28 mouse cellular contexts compared by ENCODE assay signal in genomic region chr3:146570148-146570782, GRCm38 (mm10). TPM values are rescaled to one million over a fixed set of nuclear protein-coding genes. Genes with fewer than 3 reads are reported as not detected.
A peak's percentile ranks its signal among the peaks of the same experiment; 100 is the strongest.
DNase-seq lines count a peak whose midpoint lies in the region; ATAC-seq and TF ChIP-seq lines count a peak whose summit lies in the region.
"Had no signal": no experiment of that assay in that cellular context is flagged by ENCODE, and none has a peak within 500 bp of the region (broad histone marks: within the 10 kb centered on the region; RNA-seq: fewer than 3 reads in every experiment).

Gene Uox, plus strand, starts transcription at chr3:146570426.

- no peak for TF ChIP-seq CTCF in liver, adult 2 months (IDR thresholded peaks at IDR 0.05; ENCODE audit: low read depth, low read length)
- no peak for TF ChIP-seq CTCF in liver, embryonic 14.5 days (IDR thresholded peaks at IDR 0.05; ENCODE audit: low read depth)
- no peak for TF ChIP-seq CTCF in small intestine, adult 2 months (IDR thresholded peaks at IDR 0.05; ENCODE audit: extremely low read depth, insufficient read length, insufficient replicate concordance, low read depth, low read length)

- DNase-seq in adrenal gland, postnatal 10 days, result no peak
- no peak for DNase-seq in adrenal gland, postnatal 4 days (ENCODE audit: low spot score in 2 of 2)
- DNase-seq in liver, adult 2 months (ENCODE audit: extremely low read depth, low read depth, low spot score), result peak; percentile 99
- DNase-seq in liver, result no peak
- DNase-seq in liver, embryonic 14.5 days (ENCODE audit: low read depth in 3 of 3, low spot score in 3 of 3), result no peak
- no peak for DNase-seq in thymus, postnatal 25 days
- DNase-seq in embryo, embryonic 10 days (ENCODE audit: low spot score), result no peak
- DNase-seq: adrenal gland, postnatal 25 days; B cell, adult 2 months; cerebellum, adult 2 months; cerebellum, postnatal 10 days; embryo, embryonic 11 days; gastrocnemius, adult 2 months; gastrocnemius, postnatal 36 days; heart, adult 18-20 months had no signal

- H3K79me2 ChIP-seq in liver, adult 2 months (ENCODE audit: control insufficient read depth, insufficient read depth, low read length), result no peaks in the 10 kb centered on the region

- TF ChIP-seq POLR2A in liver, adult 2 months (IDR thresholded peaks at IDR 0.05; ENCODE audit: extremely low read depth, insufficient read depth, low read length), result no peak
- no peak for TF ChIP-seq POLR2A in small intestine, adult 2 months (IDR thresholded peaks at IDR 0.05; ENCODE audit: low read depth, low read length)

- peak; percentile 70 for ATAC-seq in liver, embryonic 14.5 days (ENCODE audit: insufficient read depth)
- ATAC-seq: CD4-positive, CD25-positive, alpha-beta regulatory T cell, adult 4 months; forebrain, embryonic 15.5 days had no signal

- H3K36me3 ChIP-seq in liver, adult 2 months (ENCODE audit: control insufficient read depth, insufficient read depth, low read length), result no peaks in the 10 kb centered on the region
- H3K36me3 ChIP-seq in liver, embryonic 14.5 days (replicated peaks; ENCODE audit: control insufficient read depth, insufficient read depth, low read depth), result no peaks in the 10 kb centered on the region
- H3K36me3 ChIP-seq in small intestine, adult 2 months (ENCODE audit: control insufficient read depth, insufficient read depth, low read length), result no peaks in the 10 kb centered on the region
- H3K36me3 ChIP-seq: embryonic facial prominence, embryonic 15.5 days; forebrain, embryonic 10.5 days; forebrain, embryonic 15.5 days; G1E; heart, embryonic 15.5 days; hindbrain, embryonic 10.5 days had no signal

- peak within 1 kb of the TSS; percentile 88 for H3K27ac ChIP-seq in liver, adult 2 months (replicated peaks; ENCODE audit: insufficient read depth, low read depth, low read length)
- H3K27ac ChIP-seq in liver, embryonic 14.5 days, result no peak within 1 kb of the TSS; the same call in 1 of the 2 replicates
- H3K27ac ChIP-seq in small intestine, adult 2 months (ENCODE audit: insufficient read depth, low read depth, low read length), result peak within 1 kb of the TSS; percentile 51
- H3K27ac ChIP-seq: embryonic facial prominence, embryonic 15.5 days; forebrain, embryonic 10.5 days; forebrain, embryonic 15.5 days; gastrocnemius, adult 2 months; heart, embryonic 15.5 days; hindbrain, embryonic 10.5 days; hindbrain, embryonic 14.5 days had no signal

- peaks cover 19% of the 10 kb centered on the region for H3K4me1 ChIP-seq in liver, adult 2 months (ENCODE audit: control insufficient read depth, insufficient read depth, low read length)
- peaks cover 0 to 4% of the 10 kb centered on the region in 2 experiments; a peak in 1 of 4 replicates for H3K4me1 ChIP-seq in liver, embryonic 14.5 days (replicated peaks; ENCODE audit: control insufficient read depth in 2 of 2, insufficient read depth in 2 of 2, low read length in 1 of 2)
- peaks cover 12% of the 10 kb centered on the region for H3K4me1 ChIP-seq in small intestine, adult 2 months (ENCODE audit: control insufficient read depth, insufficient read depth, insufficient read length, low read length)
- H3K4me1 ChIP-seq: embryonic facial prominence, embryonic 15.5 days; forebrain, embryonic 10.5 days; forebrain, embryonic 15.5 days; heart, embryonic 15.5 days; hindbrain, embryonic 10.5 days had no signal

- no peak for TF ChIP-seq EP300 in liver, embryonic 14.5 days (IDR thresholded peaks at IDR 0.05; ENCODE audit: low read depth)

- no peaks in the 10 kb centered on the region for H3K27me3 ChIP-seq in liver, adult 2 months (ENCODE audit: control insufficient read depth, insufficient read depth, low read length)
- no peaks in the 10 kb centered on the region for H3K27me3 ChIP-seq in liver, embryonic 14.5 days (ENCODE audit: control insufficient read depth, insufficient read depth, low read length)
- no peaks in the 10 kb centered on the region for H3K27me3 ChIP-seq in small intestine, adult 2 months (ENCODE audit: control insufficient read depth, insufficient read depth, low read length)
- H3K27me3 ChIP-seq: embryonic facial prominence, embryonic 15.5 days; forebrain, embryonic 15.5 days; heart, embryonic 15.5 days had no signal

- WGBS in liver, adult 2 months, result 24% methylated on average over 10 of the region's 10 CpGs
- WGBS in liver, embryonic 14.5 days (ENCODE audit: insufficient replicate concordance), result 61% methylated on average over 10 of the region's 10 CpGs
- 34% methylated on average over 10 of the region's 10 CpGs for WGBS in small intestine, adult 2 months

- H3K9ac ChIP-seq in liver, adult 2 months (ENCODE audit: low read depth, low read length), result peak within 1 kb of the TSS; percentile 32
- no peak within 1 kb of the TSS for H3K9ac ChIP-seq in liver, embryonic 14.5 days (replicated peaks)
- H3K9ac ChIP-seq: embryonic facial prominence, embryonic 15.5 days; forebrain, embryonic 15.5 days; heart, embryonic 15.5 days; hindbrain, embryonic 14.5 days had no signal

- H3K4me2 ChIP-seq in liver, embryonic 14.5 days (ENCODE audit: low read depth), result 0 out of 2 replicates have a peak within 1 kb of the TSS, but pooled peaks have one; percentile 8
- H3K4me2 ChIP-seq: embryonic facial prominence, embryonic 15.5 days; forebrain, embryonic 15.5 days; heart, embryonic 11.5 days; heart, embryonic 15.5 days; hindbrain, embryonic 14.5 days had no signal

- peak within 1 kb of the TSS; percentile 12 for H3K4me3 ChIP-seq in liver, adult 2 months (ENCODE audit: insufficient read depth, low read depth, low read length)
- no peak within 1 kb of the TSS for H3K4me3 ChIP-seq in liver, embryonic 14.5 days (ENCODE audit: insufficient read depth in 1 of 2, low read depth in 2 of 2, low read length in 2 of 2)
- no peak within 1 kb of the TSS for H3K4me3 ChIP-seq in small intestine, adult 2 months (ENCODE audit: low read depth, low read length)
- H3K4me3 ChIP-seq: embryonic facial prominence, embryonic 15.5 days; erythroblast, embryonic 14.5 days; forebrain, embryonic 10.5 days; forebrain, embryonic 15.5 days; gastrocnemius, adult 2 months; heart, embryonic 15.5 days; hindbrain, embryonic 10.5 days had no signal

- H3K9me3 ChIP-seq in liver, embryonic 14.5 days (ENCODE audit: control insufficient read depth, low read length), result no peaks in the 10 kb centered on the region
- H3K9me3 ChIP-seq: embryonic facial prominence, embryonic 15.5 days; forebrain, embryonic 10.5 days; forebrain, embryonic 15.5 days; G1E; heart, embryonic 15.5 days; hindbrain, embryonic 10.5 days had no signal

RNA-seq across cellular contexts. Expression of gene Uox, which starts in this region (rescaled TPM):
- 100 to 1,000 TPM in 1 of 2 experiments, 10 to 100 TPM in 1; 44.1 to 112 TPM for total RNA-seq in adrenal gland, postnatal 10 days (2021)
- 10 to 100 TPM in 1 of 2 experiments, under 1 TPM in 1; 0.76 to 23.6 TPM for total RNA-seq in adrenal gland, postnatal 4 days (2021)
- total RNA-seq in liver, adult 2 months (2014; rRNA removed), result 1,668 and 2,080 TPM in 2 replicates
- 512 and 535 TPM in 2 replicates for polyA plus RNA-seq in liver, adult 2 months (2012; rRNA removed)
- 2.5 and 4.3 TPM in 2 replicates for polyA plus RNA-seq in liver, embryonic 14.5 days (2012; rRNA removed)
- polyA plus RNA-seq in liver, embryonic 14.5 days (2014; fragmentation: Nextera tagmentation; extraction: Ambion mirVana), result 6.4 and 7.1 TPM in 2 replicates
- polyA plus RNA-seq in small intestine, adult 2 months (2012; rRNA removed), result 0.11 TPM in 1 of 2 replicates, not detected in the other
- total RNA-seq: adrenal gland, postnatal 25 days; gastrocnemius, adult 2 months; heart, adult 18-20 months; heart, postnatal 25 days had no signal
- polyA plus RNA-seq: CD4-positive, CD25-positive, alpha-beta regulatory T cell, adult 4 months; embryonic facial prominence, embryonic 11.5 days; erythroblast, embryonic 14.5 days; forebrain, embryonic 10.5 days; forebrain, embryonic 15.5 days; G1E; heart, embryonic 11.5 days; heart, embryonic 15.5 days; hindbrain, embryonic 10.5 days; hindbrain, embryonic 14.5 days had no signal

Comparison
In these comparisons a context has a peak if more than half of its experiments do, and no peak if none do; other contexts are left out.
1. RNA of gene Uox (total RNA-seq): 1,668 to 2,080 TPM in liver, adult 2 months; 44.1 to 112 TPM in adrenal gland, postnatal 10 days and 0.76 to 23.6 TPM in adrenal gland, postnatal 4 days; every median in the first group is over 10 times any median in the second.
2. RNA of gene Uox (polyA plus RNA-seq): 512 to 535 TPM in liver, adult 2 months; 2.5 to 7.1 TPM in liver, embryonic 14.5 days and 0.11 TPM in small intestine, adult 2 months; every median in the first group is over 10 times any median in the second.